Mouse (Mus musculus) bone marrow, adult 2 months (tissue): ENCODE measurements around the gene Tspan2.

Experiments
- CTCF ChIP-seq: fragments of 200-500 bp; IDR thresholded peaks from 2 replicates; pipeline ENCODE4 v1.5.1; 2011; ENCODE audit warnings: low read length, control low read depth; ENCODE audit not compliant: control insufficient read depth, insufficient read depth
- POLR2A ChIP-seq: fragments of 200-500 bp; IDR thresholded peaks from 2 replicates; pipeline ENCODE4 v1.6.1; 2011; ENCODE audit warnings: low read depth, mild to moderate bottlenecking, control low read depth, low read length, borderline replicate concordance; ENCODE audit not compliant: control insufficient read depth

DNA sequence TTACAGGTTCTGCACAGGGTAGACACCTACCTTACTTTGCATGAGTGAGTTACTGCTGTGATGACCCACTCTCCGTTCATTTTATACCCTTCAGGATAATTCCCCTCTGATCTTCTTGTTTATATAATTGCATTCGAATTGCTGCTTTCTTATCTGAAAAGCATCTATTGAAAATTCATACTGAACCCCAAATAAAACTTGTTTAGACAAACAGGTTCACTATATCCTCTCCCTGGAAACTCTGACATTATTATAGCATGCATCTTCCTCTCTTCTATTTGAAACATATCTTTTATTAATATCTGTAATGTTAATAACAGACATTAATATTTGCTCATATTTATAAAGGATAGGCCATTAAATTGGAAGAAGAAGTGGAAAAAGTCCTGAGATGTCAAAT, 48.3 kb downstream of the Tspan2 start, which contains the start of gene Tshb:
- TF ChIP-seq CTCF (no peak), POLR2A (no peak)
